Mouse (Mus musculus) stomach, embryonic 16.5 days (tissue): Measurements from ENCODE around the gene Vps11. TPM values are rescaled to one million over a fixed set of nuclear protein-coding genes. Genes with fewer than 3 reads are reported as not detected.
A peak's percentile ranks its signal among the peaks of the same experiment; 100 is the strongest.
"Not testable (repeated sequence)": the region's sequence is repeated elsewhere in the genome, so short reads cannot be mapped to it uniquely, and the experiment has no call there.

ENCODE experiments used
- ATAC-seq: fragments of 200-750 bp; cut with Nextera tagmentation; 2 replicates; pipeline ENCODE4 v1.8.0; 2017; ENCODE audit warnings: moderate number of reproducible peaks, moderate TSS enrichment; ENCODE audit not compliant: insufficient read depth, low FRiP score
- H3K27ac ChIP-seq: fragments of 300-500 bp; sonication (generic); 2 replicates; pipeline ENCODE4 v1.5.1; 2014; ENCODE audit warnings: low read length
- H3K27me3 ChIP-seq: fragments of 300-500 bp; sonication (generic); 2 replicates; pipeline ENCODE4 v1.6.1; 2014; ENCODE audit warnings: low read length, control low read depth, mixed read lengths; ENCODE audit not compliant: control insufficient read depth, insufficient read depth
- H3K36me3 ChIP-seq: fragments of 300-500 bp; sonication (generic); 2 replicates; pipeline ENCODE4 v1.6.1; 2014; ENCODE audit warnings: low read length; ENCODE audit not compliant: control insufficient read depth, insufficient read depth
- H3K4me1 ChIP-seq: fragments of 300-500 bp; sonication (generic); 2 replicates; pipeline ENCODE4 v1.6.1; 2014; ENCODE audit warnings: low read length, control low read depth, mixed read lengths; ENCODE audit not compliant: control insufficient read depth, insufficient read depth
- H3K4me2 ChIP-seq: fragments of 300-500 bp; sonication (generic); 2 replicates; pipeline ENCODE4 v1.6.1; 2014; ENCODE audit warnings: low read depth, low read length, mixed read lengths
- H3K4me3 ChIP-seq: fragments of 300-500 bp; sonication (generic); replicated peaks from 2 replicates; pipeline ENCODE4 v1.5.1; 2014; ENCODE audit warnings: mild to moderate bottlenecking, low read length
- H3K9ac ChIP-seq: fragments of 300-500 bp; sonication (generic); 2 replicates; pipeline ENCODE4 v1.6.1; 2014; ENCODE audit warnings: low read length
- H3K9me3 ChIP-seq: fragments of 300-500 bp; sonication (generic); replicated peaks from 2 replicates; pipeline ENCODE4 v1.6.1; 2016; ENCODE audit warnings: low read length, control low read depth; ENCODE audit not compliant: control insufficient read depth
- WGBS: fragments of 180-500 bp; shearing (Covaris S2); extraction: QIAGEN DNeasy Blood & Tissue Kit; methylation state at CpG from one replicate; pipeline ENCODE4 v1.1.7; 2014; 5-methylcytosine and 5-hydroxymethylcytosine counted together
- polyA plus RNA-seq: library from polyadenylated mRNA; unstranded; fragments of >200 nt; fragmentation: Nextera tagmentation; extraction: Ambion mirVana; gene quantifications from 2 replicates; pipeline ENCODE4 v1.2.1, GENCODE M21; 2015

The Vps11 gene
- polyA plus RNA-seq = 30.0 and 31.6 TPM in 2 replicates

GRCm38 (mm10) chr9:44361190-44361917, at the start of gene Vps11:
Gene Vps11 (minus strand): TSS chr9:44361670.
- Histone ChIP-seq H3K4me3 (peak within 1 kb of the TSS; percentile 81), H3K27me3 (no peaks in the 10 kb centered on the region), H3K4me2 (peak within 1 kb of the TSS; percentile 78), H3K27ac (peak within 1 kb of the TSS; percentile 72), H3K9ac (peak within 1 kb of the TSS; percentile 80), H3K36me3 (peaks cover 22% of the 10 kb centered on the region), H3K4me1 (peaks cover 8% of the 10 kb centered on the region), H3K9me3 (no peaks in the 10 kb centered on the region)
- under 1% methylated on average over 44 of the region's 44 CpGs for WGBS
- peak; percentile 94 for ATAC-seq

GRCm38 (mm10) chr9:44410647-44411336, 49.3 kb upstream of the Vps11 start:
- no peak overlapping the region for H3K27ac ChIP-seq
- H3K4me1 ChIP-seq = peaks cover 4% of the 10 kb centered on the region; the same call in 1 of the 2 replicates
- no peak overlapping the region for H3K4me2 ChIP-seq
- no peak overlapping the region for H3K4me3 ChIP-seq
- H3K27me3 ChIP-seq = no peaks in the 10 kb centered on the region
- H3K9me3 ChIP-seq = no peaks in the 10 kb centered on the region
- no peak overlapping the region for H3K9ac ChIP-seq
- ATAC-seq = no peak
- 68% methylated on average over 2 of the region's 2 CpGs for WGBS
- peaks cover 30% of the 10 kb centered on the region for H3K36me3 ChIP-seq

- H3K4me3 ChIP-seq = peak overlapping the region; percentile 84
- H3K27ac ChIP-seq, ATAC-seq, H3K4me1 ChIP-seq, H3K27me3 ChIP-seq, H3K9me3 ChIP-seq: not testable (repeated sequence)
- H3K36me3 ChIP-seq = peaks cover 30% of the 10 kb centered on the region
- 87% methylated on average over 9 of the region's 9 CpGs for WGBS
- peak overlapping the region; percentile 72 for H3K4me2 ChIP-seq
- peak overlapping the region; percentile 93 for H3K9ac ChIP-seq
Measured at GRCm38 (mm10) chr9:44408693-44409092, 47.2 kb upstream of the Vps11 start.

GRCm38 (mm10) chr9:44407752-44408097, 46.3 kb upstream of the Vps11 start:
- peaks cover 25% of the 10 kb centered on the region for H3K36me3 ChIP-seq
- WGBS = under 1% methylated on average over 24 of the region's 24 CpGs
- peak overlapping the region; percentile 72 for H3K4me2 ChIP-seq
- H3K27ac ChIP-seq = peak overlapping the region; percentile 97
- peak overlapping the region; percentile 93 for H3K9ac ChIP-seq
- no peaks in the 10 kb centered on the region for H3K27me3 ChIP-seq
- H3K4me1 ChIP-seq = peaks cover 4% of the 10 kb centered on the region; the same call in 1 of the 2 replicates
- H3K4me3 ChIP-seq = peak overlapping the region; percentile 84
- no peak; the same call in 1 of the 2 replicates for ATAC-seq
- H3K9me3 ChIP-seq = no peaks in the 10 kb centered on the region

GRCm38 (mm10) chr9:44406906-44407751, 45.7 kb upstream of the Vps11 start, which contains the start of the genes Rps25 and Trappc4:
Gene Rps25 (plus strand): TSS chr9:44407139.
Gene Trappc4 (minus strand): TSS chr9:44407600.
- Histone ChIP-seq H3K4me2 (peak within 1 kb of the TSS; percentile 81), H3K27me3 (no peaks in the 10 kb centered on the region), H3K4me1 (peaks cover 4% of the 10 kb centered on the region; the same call in 1 of the 2 replicates), H3K27ac (peak within 1 kb of the TSS; percentile 97), H3K36me3 (peaks cover 29% of the 10 kb centered on the region), H3K9me3 (no peaks in the 10 kb centered on the region), H3K9ac (peak within 1 kb of the TSS; percentile 93), H3K4me3 (peak within 1 kb of the TSS; percentile 84)
- ATAC-seq = peak; percentile 96
- WGBS = under 1% methylated on average over 51 of the region's 51 CpGs

GRCm38 (mm10) chr9:44405011-44405410, 43.5 kb upstream of the Vps11 start:
- no peaks in the 10 kb centered on the region for H3K9me3 ChIP-seq
- H3K27ac ChIP-seq = no peak overlapping the region
- no peak overlapping the region for H3K4me2 ChIP-seq
- ATAC-seq = no peak
- no peaks in the 10 kb centered on the region for H3K27me3 ChIP-seq
- H3K4me1 ChIP-seq = peaks cover 4% of the 10 kb centered on the region; the same call in 1 of the 2 replicates
- 57% methylated on average over 3 of the region's 3 CpGs for WGBS
- H3K36me3 ChIP-seq = peaks cover 22% of the 10 kb centered on the region
- no peak overlapping the region for H3K4me3 ChIP-seq
- no peak overlapping the region for H3K9ac ChIP-seq

- Histone ChIP-seq H3K4me3 (no peak overlapping the region), H3K27ac (no peak overlapping the region), H3K9ac (no peak overlapping the region), H3K27me3 (no peaks in the 10 kb centered on the region), H3K4me2 (no peak overlapping the region), H3K4me1 (peaks cover 12% of the 10 kb centered on the region), H3K36me3 (peaks cover 19% of the 10 kb centered on the region), H3K9me3 (no peaks in the 10 kb centered on the region)
- no peak for ATAC-seq
- WGBS = 74% methylated on average over 4 of the region's 4 CpGs
Measured at GRCm38 (mm10) chr9:44401081-44401480, 39.6 kb upstream of the Vps11 start.

- H3K4me2 ChIP-seq = no peak overlapping the region
- H3K4me1 ChIP-seq = peaks cover 12% of the 10 kb centered on the region; the same call in 1 of the 2 replicates
- WGBS = 83% methylated on average over 6 of the region's 6 CpGs
- peaks cover 19% of the 10 kb centered on the region for H3K36me3 ChIP-seq
- no peaks in the 10 kb centered on the region for H3K9me3 ChIP-seq
- H3K4me3 ChIP-seq = no peak overlapping the region
- no peak overlapping the region for H3K27ac ChIP-seq
- H3K9ac ChIP-seq = no peak overlapping the region
- no peak for ATAC-seq
- H3K27me3 ChIP-seq = no peaks in the 10 kb centered on the region
Measured at GRCm38 (mm10) chr9:44399795-44400114, 38.3 kb upstream of the Vps11 start.
